Mouse (Mus musculus) liver, embryonic 14.5 days (tissue): ENCODE data around the gene Ssbp2.

Experiments used
- CTCF ChIP-seq: IDR thresholded peaks from 2 replicates; pipeline ENCODE4 v1.5.1; 2016; ENCODE audit warnings: antibody characterized with exemption, low read depth, control low read depth
- EP300 ChIP-seq: IDR thresholded peaks from 2 replicates; pipeline ENCODE4 v1.6.1; 2016; ENCODE audit warnings: antibody characterized with exemption, low read depth

- TF ChIP-seq EP300 (no peak), CTCF (no peak)
These were observed 83.5 kb downstream of the Ssbp2 start for GRCm38 (mm10) chr13:91543555-91543954.
